Mouse (Mus musculus): ENCODE measurements at regions not wholly inside any gene's neighbourhood (a gene's known extent, or its start where the extent isn't known, plus 50 kb on each side); places are given as distances from the start of the nearest gene placed in this dataset.

GRCm38 (mm10) chr2:148537914-148538510 is 94.6 kb upstream of the Cd93 start:
- Histone ChIP-seq H3K36me3 (ENCODE audit: control insufficient read depth, insufficient read depth) (no peaks in the 10 kb centered on the region), H3K27me3 (ENCODE audit: control insufficient read depth, insufficient read depth, low read depth, low read length) (no peaks in the 10 kb centered on the region), H3K27ac (ENCODE audit: low read length) (no peak overlapping the region), H3K9me3 (replicated peaks; ENCODE audit: control insufficient read depth, low read length) (no peaks in the 10 kb centered on the region), H3K9ac (ENCODE audit: low read depth, low read length) (no peak overlapping the region), H3K4me2 (ENCODE audit: low read depth, low read length) (no peak overlapping the region), H3K4me3 (ENCODE audit: low read depth, low read length) (no peak overlapping the region), H3K4me1 (ENCODE audit: control insufficient read depth, low read depth, low read length) (no peaks in the 10 kb centered on the region)
- 48% methylated on average over 3 of the region's 3 CpGs for WGBS (ENCODE audit: insufficient replicate concordance)
- no peak for ATAC-seq (ENCODE audit: low read depth)

- 61% methylated on average over 5 of the region's 5 CpGs for WGBS (ENCODE audit: insufficient replicate concordance)
- no peak for ATAC-seq (ENCODE audit: low read depth)
- H3K9me3 ChIP-seq (replicated peaks; ENCODE audit: control insufficient read depth, low read length): no peaks in the 10 kb centered on the region
- H3K4me2 ChIP-seq (ENCODE audit: low read depth, low read length): no peak overlapping the region
- no peak overlapping the region for H3K9ac ChIP-seq (ENCODE audit: low read depth, low read length)
- no peaks in the 10 kb centered on the region for H3K36me3 ChIP-seq (ENCODE audit: control insufficient read depth, insufficient read depth)
- H3K27ac ChIP-seq (ENCODE audit: low read length): no peak overlapping the region
- H3K4me3 ChIP-seq (ENCODE audit: low read depth, low read length): no peak overlapping the region
- no peaks in the 10 kb centered on the region for H3K4me1 ChIP-seq (ENCODE audit: control insufficient read depth, low read depth, low read length)
- H3K27me3 ChIP-seq (ENCODE audit: control insufficient read depth, insufficient read depth, low read depth, low read length): no peaks in the 10 kb centered on the region
Observed at GRCm38 (mm10) chr2:148537251-148537650, 93.9 kb upstream of the Cd93 start.

GRCm38 (mm10) chr2:148536608-148537007 is 93.2 kb upstream of the Cd93 start:
- 0 out of 2 replicates have a peak, but pooled peaks have one; percentile 37 for ATAC-seq (ENCODE audit: low read depth)

GRCm38 (mm10) chr2:148535562-148536180 is 92.3 kb upstream of the Cd93 start:
- ATAC-seq (ENCODE audit: low read depth): 0 out of 2 replicates have a peak, but pooled peaks have one; percentile 24
- H3K9me3 ChIP-seq (replicated peaks; ENCODE audit: control insufficient read depth, low read length): no peaks in the 10 kb centered on the region
- no peaks in the 10 kb centered on the region for H3K4me1 ChIP-seq (ENCODE audit: control insufficient read depth, low read depth, low read length)
- no peak overlapping the region for H3K4me3 ChIP-seq (ENCODE audit: low read depth, low read length)
- WGBS (ENCODE audit: insufficient replicate concordance): 45% methylated on average over 5 of the region's 5 CpGs
- H3K9ac ChIP-seq (ENCODE audit: low read depth, low read length): no peak overlapping the region
- no peaks in the 10 kb centered on the region for H3K27me3 ChIP-seq (ENCODE audit: control insufficient read depth, insufficient read depth, low read depth, low read length)
- H3K4me2 ChIP-seq (ENCODE audit: low read depth, low read length): no peak overlapping the region
- H3K27ac ChIP-seq (ENCODE audit: low read length): no peak overlapping the region
- no peaks in the 10 kb centered on the region for H3K36me3 ChIP-seq (ENCODE audit: control insufficient read depth, insufficient read depth)

More at GRCm38 (mm10) chr2:148536608-148537007, 93.2 kb upstream of the Cd93 start:
- Histone ChIP-seq H3K9ac (ENCODE audit: low read depth, low read length) (no peak overlapping the region), H3K27ac (ENCODE audit: low read length) (no peak overlapping the region), H3K4me3 (ENCODE audit: low read depth, low read length) (no peak overlapping the region), H3K4me1 (ENCODE audit: control insufficient read depth, low read depth, low read length) (no peaks in the 10 kb centered on the region), H3K9me3 (replicated peaks; ENCODE audit: control insufficient read depth, low read length) (no peaks in the 10 kb centered on the region), H3K36me3 (ENCODE audit: control insufficient read depth, insufficient read depth) (no peaks in the 10 kb centered on the region), H3K4me2 (ENCODE audit: low read depth, low read length) (no peak overlapping the region), H3K27me3 (ENCODE audit: control insufficient read depth, insufficient read depth, low read depth, low read length) (no peaks in the 10 kb centered on the region)
- 58% methylated on average over 3 of the region's 3 CpGs for WGBS (ENCODE audit: insufficient replicate concordance)

GRCm38 (mm10) chr2:148532051-148532450 is 88.7 kb upstream of the Cd93 start:
- ATAC-seq (ENCODE audit: low read depth): no peak
- 31% methylated on average over 4 of the region's 4 CpGs for WGBS (ENCODE audit: insufficient replicate concordance)
- Histone ChIP-seq H3K4me2 (ENCODE audit: low read depth, low read length) (no peak overlapping the region), H3K27ac (ENCODE audit: low read length) (no peak overlapping the region), H3K36me3 (ENCODE audit: control insufficient read depth, insufficient read depth) (no peaks in the 10 kb centered on the region), H3K4me1 (ENCODE audit: control insufficient read depth, low read depth, low read length) (no peaks in the 10 kb centered on the region; the same call in 1 of the 2 replicates), H3K4me3 (ENCODE audit: low read depth, low read length) (no peak overlapping the region), H3K9me3 (replicated peaks; ENCODE audit: control insufficient read depth, low read length) (no peaks in the 10 kb centered on the region), H3K9ac (ENCODE audit: low read depth, low read length) (no peak overlapping the region), H3K27me3 (ENCODE audit: control insufficient read depth, insufficient read depth, low read depth, low read length) (no peaks in the 10 kb centered on the region)

GRCm38 (mm10) chr2:148530546-148530945 is 87.2 kb upstream of the Cd93 start:
- 0 out of 2 replicates have a peak, but pooled peaks have one; percentile 44 for ATAC-seq (ENCODE audit: low read depth)
- 49% methylated on average over 4 of the region's 4 CpGs for WGBS (ENCODE audit: insufficient replicate concordance)

GRCm38 (mm10) chr2:148529900-148530299 is 86.5 kb upstream of the Cd93 start:
- WGBS (ENCODE audit: insufficient replicate concordance): 46% methylated on average over 2 of the region's 2 CpGs

More at GRCm38 (mm10) chr2:148530546-148530945, 87.2 kb upstream of the Cd93 start:
- H3K36me3 ChIP-seq (ENCODE audit: control insufficient read depth, insufficient read depth): no peaks in the 10 kb centered on the region
- no peak overlapping the region for H3K9ac ChIP-seq (ENCODE audit: low read depth, low read length)
- no peak overlapping the region for H3K4me3 ChIP-seq (ENCODE audit: low read depth, low read length)
- no peaks in the 10 kb centered on the region; the same call in 1 of the 2 replicates for H3K4me1 ChIP-seq (ENCODE audit: control insufficient read depth, low read depth, low read length)
- H3K27ac ChIP-seq (ENCODE audit: low read length): no peak overlapping the region
- no peaks in the 10 kb centered on the region for H3K27me3 ChIP-seq (ENCODE audit: control insufficient read depth, insufficient read depth, low read depth, low read length)
- H3K4me2 ChIP-seq (ENCODE audit: low read depth, low read length): no peak overlapping the region
- H3K9me3 ChIP-seq (replicated peaks; ENCODE audit: control insufficient read depth, low read length): no peaks in the 10 kb centered on the region

GRCm38 (mm10) chr2:148527755-148528154 is 84.4 kb upstream of the Cd93 start:
- Histone ChIP-seq H3K9ac (ENCODE audit: low read depth, low read length) (no peak overlapping the region), H3K27me3 (ENCODE audit: control insufficient read depth, insufficient read depth, low read depth, low read length) (no peaks in the 10 kb centered on the region), H3K36me3 (ENCODE audit: control insufficient read depth, insufficient read depth) (no peaks in the 10 kb centered on the region), H3K4me2 (ENCODE audit: low read depth, low read length) (no peak overlapping the region), H3K27ac (ENCODE audit: low read length) (no peak overlapping the region), H3K4me3 (ENCODE audit: low read depth, low read length) (no peak overlapping the region), H3K9me3 (replicated peaks; ENCODE audit: control insufficient read depth, low read length) (no peaks in the 10 kb centered on the region), H3K4me1 (ENCODE audit: control insufficient read depth, low read depth, low read length) (no peaks in the 10 kb centered on the region; the same call in 1 of the 2 replicates)
- no peak for ATAC-seq (ENCODE audit: low read depth)
- WGBS (ENCODE audit: insufficient replicate concordance): 22% methylated on average over 5 of the region's 5 CpGs

More at GRCm38 (mm10) chr2:148529900-148530299, 86.5 kb upstream of the Cd93 start:
- Histone ChIP-seq H3K9me3 (replicated peaks; ENCODE audit: control insufficient read depth, low read length) (no peaks in the 10 kb centered on the region), H3K27me3 (ENCODE audit: control insufficient read depth, insufficient read depth, low read depth, low read length) (no peaks in the 10 kb centered on the region), H3K4me1 (ENCODE audit: control insufficient read depth, low read depth, low read length) (no peaks in the 10 kb centered on the region; the same call in 1 of the 2 replicates), H3K4me2 (ENCODE audit: low read depth, low read length) (no peak overlapping the region), H3K4me3 (ENCODE audit: low read depth, low read length) (no peak overlapping the region), H3K36me3 (ENCODE audit: control insufficient read depth, insufficient read depth) (no peaks in the 10 kb centered on the region), H3K9ac (ENCODE audit: low read depth, low read length) (no peak overlapping the region), H3K27ac (ENCODE audit: low read length) (no peak overlapping the region)
- no peak for ATAC-seq (ENCODE audit: low read depth)

GRCm38 (mm10) chr2:148525496-148525895 is 82.1 kb upstream of the Cd93 start:
- Histone ChIP-seq H3K27me3 (ENCODE audit: control insufficient read depth, insufficient read depth, low read depth, low read length) (no peaks in the 10 kb centered on the region), H3K36me3 (ENCODE audit: control insufficient read depth, insufficient read depth) (no peaks in the 10 kb centered on the region), H3K9ac (ENCODE audit: low read depth, low read length) (no peak overlapping the region), H3K4me2 (ENCODE audit: low read depth, low read length) (no peak overlapping the region), H3K27ac (ENCODE audit: low read length) (no peak overlapping the region), H3K4me1 (ENCODE audit: control insufficient read depth, low read depth, low read length) (no peaks in the 10 kb centered on the region; the same call in 1 of the 2 replicates), H3K9me3 (replicated peaks; ENCODE audit: control insufficient read depth, low read length) (no peaks in the 10 kb centered on the region), H3K4me3 (ENCODE audit: low read depth, low read length) (no peak overlapping the region)
- 65% methylated on average over 6 of the region's 6 CpGs for WGBS (ENCODE audit: insufficient replicate concordance)
- ATAC-seq (ENCODE audit: low read depth): no peak
